Mouse (Mus musculus) urinary bladder, postnatal 4 days (tissue): ENCODE measurements at regions not wholly inside any gene's neighbourhood (a gene's known extent, or its start where the extent isn't known, plus 50 kb on each side); places are given as distances from the start of the nearest gene placed in this dataset.
A peak's percentile ranks its signal among the peaks of the same experiment; 100 is the strongest.

ENCODE experiments used
- DNase-seq, 2 experiments: peaks; one replicate each; pipeline ENCODE4 v3.0.0; 2021 to 2022; ENCODE audit warnings: low spot score in 2 of 2

DNA sequence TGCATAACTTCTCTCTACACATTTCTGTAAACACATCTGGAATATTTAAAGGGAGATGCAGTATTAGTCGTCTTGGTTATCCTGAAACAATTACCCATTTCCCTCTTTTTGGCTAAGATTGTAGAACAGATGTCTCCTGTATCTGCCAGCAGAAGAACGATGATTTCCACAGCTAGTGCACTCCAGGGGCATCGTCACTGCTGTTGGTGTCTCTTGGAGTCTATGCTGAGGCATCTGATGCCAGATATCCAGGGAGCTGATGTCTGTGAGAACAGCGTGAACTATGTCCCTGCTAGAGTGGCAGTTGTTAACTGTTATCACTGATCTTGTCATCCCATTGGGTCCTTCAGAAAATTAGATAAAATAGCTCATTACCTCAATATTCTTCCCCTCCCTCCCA lies 536.2 kb downstream of the Trhde start:
- DNase-seq = no peak

DNA sequence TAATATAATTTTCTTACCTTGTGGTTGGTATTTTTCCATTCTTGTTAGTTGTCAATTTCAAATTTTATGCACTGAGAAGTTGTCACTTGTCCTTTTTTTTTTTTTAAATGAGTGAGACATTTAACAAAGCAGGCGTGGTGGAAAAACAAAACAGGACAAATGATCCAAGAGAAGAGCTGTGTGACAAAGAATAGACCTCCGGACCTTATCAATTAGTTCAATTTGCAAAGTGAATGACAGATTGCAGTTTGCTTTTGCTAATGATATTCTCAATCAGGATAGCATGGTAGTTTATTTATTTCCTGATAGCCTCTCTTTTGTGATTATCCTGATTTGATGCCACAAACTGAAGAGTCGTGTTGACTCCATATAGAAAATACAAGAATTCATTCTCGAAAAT lies 560.5 kb downstream of the Trhde start:
- no peak for DNase-seq

DNA sequence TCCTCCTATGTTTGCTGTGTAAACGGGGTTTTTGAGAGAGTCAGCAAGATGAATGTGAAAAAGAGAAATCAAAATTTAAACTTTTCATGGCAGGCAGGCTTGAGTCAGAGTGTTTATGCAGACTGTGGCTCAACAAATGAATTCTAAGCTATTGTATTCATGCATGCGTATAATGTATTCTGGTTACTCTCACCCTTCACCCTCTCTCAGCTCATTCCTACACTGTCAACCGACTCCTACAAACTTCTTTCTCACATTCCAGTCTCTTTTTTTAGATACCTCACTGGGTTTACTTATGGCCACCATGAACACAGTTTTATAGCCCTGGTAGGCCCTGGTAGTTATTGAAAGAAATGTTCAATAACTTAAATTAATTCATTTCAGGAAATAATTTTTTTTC lies 574.5 kb downstream of the Trhde start:
- DNase-seq = no peak

DNA sequence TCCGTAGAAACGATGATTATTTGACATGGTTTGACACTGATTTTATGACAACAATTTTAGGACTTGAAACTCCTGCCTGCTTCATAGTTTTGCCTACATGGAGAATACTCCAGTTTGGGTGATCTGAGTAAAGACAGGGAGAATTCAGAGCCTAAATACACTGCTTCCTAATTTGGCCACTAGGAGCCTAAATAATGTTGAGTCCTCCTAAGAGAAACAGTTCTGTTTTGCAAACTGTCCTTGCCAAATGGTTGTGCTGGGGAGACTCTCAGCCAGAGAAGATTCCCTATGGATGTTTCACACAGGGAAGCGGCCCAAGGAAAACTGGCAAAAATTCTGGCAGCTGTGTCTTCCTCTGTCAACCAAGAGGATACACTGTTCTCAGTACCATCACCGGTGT lies 600.5 kb downstream of the Trhde start:
- DNase-seq = no peak

DNA sequence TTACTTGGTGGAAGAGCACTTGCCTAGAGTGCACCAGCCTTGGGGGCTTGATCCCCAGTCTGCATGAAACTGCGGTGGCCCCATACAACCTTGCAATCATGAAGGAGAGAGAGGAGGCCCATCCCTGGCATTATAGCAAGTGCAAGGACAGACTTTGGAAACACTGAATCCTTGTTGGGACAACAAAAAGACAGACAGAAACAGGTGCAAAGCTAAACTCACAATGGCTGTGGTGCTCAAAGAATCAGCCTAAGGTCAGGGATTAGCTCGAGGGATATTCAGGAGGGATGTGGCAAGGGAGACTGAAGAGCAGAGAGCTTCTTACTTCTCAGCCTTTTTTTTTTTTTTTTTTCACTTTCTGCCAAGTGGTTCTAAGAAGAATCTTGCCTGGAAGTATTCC lies 601.2 kb downstream of the Trhde start:
- no peak for DNase-seq

DNA sequence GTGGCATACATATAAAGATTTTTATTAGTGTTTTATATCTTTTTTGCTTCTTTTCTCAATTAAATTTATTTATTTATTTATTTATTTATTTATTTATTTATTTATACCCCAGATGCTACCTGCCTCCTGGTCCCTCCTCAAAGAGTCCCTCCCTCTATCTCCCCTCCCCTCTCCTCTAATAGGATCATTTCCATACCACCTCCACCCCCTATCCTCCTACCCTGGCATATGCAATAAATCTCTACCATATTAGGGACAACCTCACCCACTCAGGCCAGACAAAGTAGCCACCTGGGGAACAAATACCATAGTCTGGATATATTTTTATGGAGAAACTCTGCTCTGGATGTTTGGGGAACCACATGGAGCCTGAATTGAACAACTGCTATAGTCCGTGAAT lies 615.8 kb downstream of the Trhde start:
- no peak for DNase-seq

DNA sequence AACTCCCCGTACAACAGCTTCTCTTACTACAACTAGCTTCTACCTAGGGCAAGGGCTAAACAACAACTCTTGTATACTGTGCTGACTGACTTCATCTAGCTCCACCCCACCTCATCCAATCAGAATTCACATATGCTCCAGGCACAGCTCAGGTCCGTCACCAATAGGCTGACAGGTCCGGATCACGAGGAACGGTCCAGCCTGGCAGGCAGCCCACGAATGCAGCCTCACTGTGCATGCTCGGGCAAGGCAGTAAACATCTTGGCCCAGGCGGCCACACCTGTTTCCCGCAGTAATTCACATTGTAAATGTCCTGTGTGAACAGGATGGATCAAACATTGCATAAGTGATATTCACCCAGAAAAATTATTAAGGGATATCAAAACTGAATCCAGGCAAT lies 658.8 kb downstream of the Trhde start:
- peak in 1 of 2 experiments; percentile 36 for DNase-seq

DNA sequence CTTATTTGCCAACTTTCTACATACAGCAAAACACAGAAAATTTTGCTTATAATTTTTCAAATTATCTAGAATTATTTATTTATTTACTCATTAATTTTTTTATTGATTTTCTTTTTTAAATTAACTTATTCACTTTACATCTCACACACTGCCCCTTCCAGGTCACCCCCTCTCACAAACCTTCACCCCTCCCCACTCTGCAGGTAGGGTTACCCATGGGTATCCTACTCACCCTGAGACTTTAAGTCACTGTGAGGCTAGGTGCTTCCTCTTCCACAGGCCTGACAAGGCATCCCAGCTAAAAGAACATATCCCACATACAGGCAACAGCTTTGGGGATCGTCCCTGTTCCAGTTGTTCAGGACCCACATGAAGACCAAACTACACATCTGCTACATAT lies 664.2 kb downstream of the Trhde start:
- DNase-seq = no peak

DNA sequence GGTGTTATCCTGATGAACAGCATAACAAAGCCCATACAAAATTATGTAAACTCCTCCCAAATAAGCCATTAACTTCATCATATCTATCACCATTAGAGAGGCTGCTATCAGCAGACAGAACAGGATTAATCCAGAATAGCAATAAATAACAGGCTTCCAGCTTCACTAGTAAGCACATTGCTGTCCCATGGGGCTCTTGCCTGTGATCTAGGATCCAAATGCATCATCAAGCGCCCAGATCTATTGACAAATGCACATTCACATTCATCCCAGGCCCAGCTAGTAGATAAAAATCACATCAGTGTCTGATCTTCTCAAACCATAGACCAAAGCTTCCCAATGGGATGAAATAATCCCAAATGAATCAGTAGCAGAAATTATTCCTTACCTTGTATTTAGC lies 665.0 kb downstream of the Trhde start:
- DNase-seq = no peak
